Mouse (Mus musculus) embryonic facial prominence, embryonic 11.5 days (tissue): ENCODE measurements at regions not wholly inside any gene's neighbourhood (a gene's known extent, or its start where the extent isn't known, plus 50 kb on each side); places are given as distances from the start of the nearest gene placed in this dataset.

Experiments used
- ATAC-seq: fragments of 200-750 bp; cut with Nextera tagmentation; replicated peaks from 2 replicates; pipeline ENCODE4 v1.8.0; 2017; ENCODE audit warnings: low read depth; ENCODE audit not compliant: insufficient number of reproducible peaks, low FRiP score, low TSS enrichment
- DNase-seq: peaks from one replicate; pipeline ENCODE4 v3.0.0-alpha.2; 2015; ENCODE audit warnings: low spot score
- H3K27ac ChIP-seq: fragments of 300-500 bp; sonication (generic); replicated peaks from 2 replicates; pipeline ENCODE4 v1.5.1; 2014; ENCODE audit warnings: mild to moderate bottlenecking, low read depth, low read length, control low read depth
- H3K27me3 ChIP-seq: fragments of 300-500 bp; sonication (generic); 2 replicates; pipeline ENCODE4 v1.6.1; 2014; ENCODE audit warnings: mild to moderate bottlenecking, low read length, moderate library complexity, mixed read lengths; ENCODE audit not compliant: control insufficient read depth, insufficient read depth
- H3K36me3 ChIP-seq: fragments of 300-500 bp; sonication (generic); replicated peaks from 2 replicates; pipeline ENCODE4 v1.6.1; 2014; ENCODE audit warnings: low read depth, mild to moderate bottlenecking, low read length, moderate library complexity, mixed read lengths; ENCODE audit not compliant: control insufficient read depth, insufficient read depth
- H3K4me1 ChIP-seq: fragments of 300-500 bp; sonication (generic); 2 replicates; pipeline ENCODE4 v1.6.1; 2014; ENCODE audit warnings: low read length, mixed read lengths; ENCODE audit not compliant: control insufficient read depth, insufficient read depth
- H3K4me2 ChIP-seq: fragments of 300-500 bp; sonication (generic); 2 replicates; pipeline ENCODE4 v1.6.1; 2014; ENCODE audit warnings: low read depth, mild to moderate bottlenecking, control low read depth, low read length, moderate library complexity
- H3K4me3 ChIP-seq: fragments of 300-500 bp; sonication (generic); 2 replicates; pipeline ENCODE4 v1.5.1; 2014; ENCODE audit warnings: low read depth, low read length, control low read depth
- H3K9ac ChIP-seq: fragments of 300-500 bp; sonication (generic); replicated peaks from 2 replicates; pipeline ENCODE4 v1.6.1; 2014; ENCODE audit warnings: mild to moderate bottlenecking, control low read depth, low read length
- H3K9me3 ChIP-seq: fragments of 300-500 bp; sonication (generic); replicated peaks from 2 replicates; pipeline ENCODE4 v1.6.1; 2016; ENCODE audit warnings: mild to moderate bottlenecking, low read length, inconsistent platforms, mixed read lengths; ENCODE audit not compliant: control insufficient read depth
- WGBS: fragments of 180-500 bp; shearing (Covaris S2); extraction: QIAGEN DNeasy Blood & Tissue Kit; methylation state at CpG from one replicate; pipeline ENCODE4 v1.1.7; 2014; 5-methylcytosine and 5-hydroxymethylcytosine counted together

GRCm38 (mm10) chr12:55939281-55940142 is 103.4 kb downstream of the Brms1l start:
- H3K4me2 ChIP-seq = no peak overlapping the region
- no peaks in the 10 kb centered on the region for H3K27me3 ChIP-seq
- no peak overlapping the region for H3K27ac ChIP-seq
- 65% methylated on average over 10 of the region's 10 CpGs for WGBS
- no peaks in the 10 kb centered on the region for H3K36me3 ChIP-seq
- H3K9ac ChIP-seq = no peak overlapping the region
- DNase-seq = peak; percentile 19
- no peak overlapping the region for H3K4me3 ChIP-seq
- H3K9me3 ChIP-seq = no peaks in the 10 kb centered on the region
- H3K4me1 ChIP-seq = no peaks in the 10 kb centered on the region
- ATAC-seq = no peak

- 56% methylated on average over 1 of the region's 1 CpGs for WGBS
- DNase-seq (no peak), ATAC-seq (no peak)
- Histone ChIP-seq H3K27ac (no peak overlapping the region), H3K36me3 (no peaks in the 10 kb centered on the region), H3K9me3 (no peaks in the 10 kb centered on the region), H3K4me3 (no peak overlapping the region), H3K9ac (no peak overlapping the region), H3K27me3 (no peaks in the 10 kb centered on the region), H3K4me2 (no peak overlapping the region), H3K4me1 (no peaks in the 10 kb centered on the region)
Measured at GRCm38 (mm10) chr12:55934172-55934571, 98.0 kb downstream of the Brms1l start.

- Histone ChIP-seq H3K27me3 (no peaks in the 10 kb centered on the region), H3K9me3 (no peaks in the 10 kb centered on the region)
Measured at GRCm38 (mm10) chr12:55933417-55933816, 97.3 kb downstream of the Brms1l start.

GRCm38 (mm10) chr12:55930468-55930867 is 94.3 kb downstream of the Brms1l start:
- H3K36me3 ChIP-seq = no peaks in the 10 kb centered on the region
- no peak overlapping the region for H3K4me2 ChIP-seq
- no peaks in the 10 kb centered on the region for H3K9me3 ChIP-seq
- H3K27ac ChIP-seq = no peak overlapping the region
- WGBS = 86% methylated on average over 4 of the region's 4 CpGs
- no peak for DNase-seq
- ATAC-seq = no peak
- no peaks in the 10 kb centered on the region for H3K27me3 ChIP-seq
- no peak overlapping the region for H3K9ac ChIP-seq
- no peaks in the 10 kb centered on the region for H3K4me1 ChIP-seq
- no peak overlapping the region for H3K4me3 ChIP-seq

More at GRCm38 (mm10) chr12:55933417-55933816, 97.3 kb downstream of the Brms1l start:
- H3K4me2 ChIP-seq = no peak overlapping the region
- ATAC-seq (no peak), DNase-seq (peak; percentile 15)
- no peaks in the 10 kb centered on the region for H3K4me1 ChIP-seq
- no peak overlapping the region for H3K9ac ChIP-seq
- no peak overlapping the region for H3K4me3 ChIP-seq
- H3K36me3 ChIP-seq = no peaks in the 10 kb centered on the region
- no peak overlapping the region for H3K27ac ChIP-seq
- 46% methylated on average over 11 of the region's 11 CpGs for WGBS

GRCm38 (mm10) chr12:55926974-55927321 is 90.8 kb downstream of the Brms1l start:
- Histone ChIP-seq H3K4me1 (no peaks in the 10 kb centered on the region), H3K9ac (no peak overlapping the region), H3K36me3 (no peaks in the 10 kb centered on the region), H3K27me3 (no peaks in the 10 kb centered on the region), H3K27ac (no peak overlapping the region), H3K9me3 (no peaks in the 10 kb centered on the region), H3K4me2 (no peak overlapping the region), H3K4me3 (no peak overlapping the region)
- 89% methylated on average over 1 of the region's 1 CpGs for WGBS
- ATAC-seq (no peak), DNase-seq (no peak)

- Histone ChIP-seq H3K4me2 (no peak overlapping the region), H3K9me3 (no peaks in the 10 kb centered on the region), H3K4me1 (no peaks in the 10 kb centered on the region), H3K27ac (no peak overlapping the region), H3K9ac (no peak overlapping the region), H3K36me3 (no peaks in the 10 kb centered on the region), H3K4me3 (no peak overlapping the region), H3K27me3 (no peaks in the 10 kb centered on the region)
- DNase-seq (peak; percentile 53), ATAC-seq (0 out of 2 replicates have a peak, but pooled peaks have one; percentile 29)
- 69% methylated on average over 2 of the region's 2 CpGs for WGBS
Measured at GRCm38 (mm10) chr12:55926276-55926973, 90.3 kb downstream of the Brms1l start.
